Mouse (Mus musculus): ENCODE results near the gene Hist1h4h. TPM values are rescaled to one million over a fixed set of nuclear protein-coding genes. Genes with fewer than 3 reads are reported as not detected.

Gene Hist1h4h
- total and polyA plus RNA-seq, 2 experiments from 2014 or later = 4.1 to 1,275 TPM

DNA sequence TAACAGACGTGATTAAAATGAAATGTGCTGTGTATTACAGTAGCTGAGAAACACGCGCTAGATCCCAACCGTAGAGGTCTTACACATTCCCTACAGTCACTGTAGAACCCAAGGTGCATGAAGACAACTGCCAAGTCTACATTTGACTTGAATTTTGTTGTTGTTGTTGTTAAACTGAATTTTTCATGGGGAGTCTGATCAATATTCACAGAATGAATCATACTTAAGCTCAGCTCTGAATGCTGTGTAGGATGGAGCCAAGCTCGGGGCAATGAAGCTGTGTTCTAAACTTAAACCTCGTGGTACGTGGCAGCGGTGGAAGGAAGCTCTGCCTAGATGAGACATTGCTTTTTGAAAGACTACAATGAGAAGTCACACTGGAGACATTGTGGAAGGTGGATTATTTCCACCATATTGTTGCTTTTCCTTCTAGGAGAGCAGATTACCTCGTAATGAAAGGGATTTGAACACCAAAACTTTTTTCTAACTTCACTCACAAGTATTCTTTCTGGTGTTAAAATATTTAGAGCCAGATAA is 28.8 kb upstream of the Hist1h4h start:
- WGBS = 33% methylated on average over 9 of the region's 9 CpGs
- DNase-seq (no peak), ATAC-seq (no peak)
- Histone ChIP-seq H3K9me3 (ENCODE audit: low read length) (no peaks in the 10 kb centered on the region), H3K9ac (no peak overlapping the region), H3K4me1 (ENCODE audit: insufficient read depth) (no peaks in the 10 kb centered on the region; the same call in 1 of the 2 replicates), H3K27ac (ENCODE audit: low read depth, low read length) (no peak overlapping the region), H3K36me3 (ENCODE audit: insufficient read depth) (no peaks in the 10 kb centered on the region), H3K27me3 (ENCODE audit: insufficient read depth, low read length) (peaks cover 11% of the 10 kb centered on the region; the same call in 1 of the 2 replicates), H3K4me3 (ENCODE audit: low read depth, low read length) (no peak overlapping the region), H3K4me2 (ENCODE audit: low read depth) (0 out of 2 replicates have a peak overlapping the region, but pooled peaks have one; percentile 4)
- no peak for TF ChIP-seq CTCF (IDR thresholded peaks at IDR 0.05; ENCODE audit: low read depth)

- no peaks in the 10 kb centered on the region for H3K36me3 ChIP-seq (ENCODE audit: insufficient read depth)
- no peak overlapping the region for H3K4me2 ChIP-seq (ENCODE audit: low read depth)
- WGBS = 51% methylated on average over 4 of the region's 4 CpGs
- no peak for TF ChIP-seq CTCF (IDR thresholded peaks at IDR 0.05; ENCODE audit: low read depth)
- no peak overlapping the region for H3K27ac ChIP-seq (ENCODE audit: low read depth, low read length)
- DNase-seq (no peak), ATAC-seq (no peak)
- H3K27me3 ChIP-seq (ENCODE audit: insufficient read depth, low read length) = peaks cover 11% of the 10 kb centered on the region; the same call in 1 of the 2 replicates
- no peak overlapping the region for H3K9ac ChIP-seq
- no peaks in the 10 kb centered on the region; the same call in 1 of the 2 replicates for H3K4me1 ChIP-seq (ENCODE audit: insufficient read depth)
- no peaks in the 10 kb centered on the region for H3K9me3 ChIP-seq (ENCODE audit: low read length)
- no peak overlapping the region for H3K4me3 ChIP-seq (ENCODE audit: low read depth, low read length)
These were observed 27.9 kb upstream of the Hist1h4h start for GRCm38 (mm10) chr13:23502916-23503315.

- peak overlapping the region; percentile 23; the same call in 1 of the 2 replicates for H3K4me2 ChIP-seq (ENCODE audit: low read depth)
- H3K4me3 ChIP-seq (ENCODE audit: low read depth, low read length) = no peak overlapping the region
- 2% methylated on average over 9 of the region's 9 CpGs for WGBS
- ATAC-seq (peak; percentile 68; the same call in 1 of the 2 replicates), DNase-seq (peak; percentile 86)
- H3K9me3 ChIP-seq (ENCODE audit: low read length) = no peaks in the 10 kb centered on the region
- H3K27ac ChIP-seq (ENCODE audit: low read depth, low read length) = no peak overlapping the region
- no peaks in the 10 kb centered on the region for H3K36me3 ChIP-seq (ENCODE audit: insufficient read depth)
- H3K9ac ChIP-seq = no peak overlapping the region
- TF ChIP-seq CTCF (IDR thresholded peaks at IDR 0.05; ENCODE audit: low read depth) = no peak
- H3K4me1 ChIP-seq (ENCODE audit: insufficient read depth) = no peaks in the 10 kb centered on the region; the same call in 1 of the 2 replicates
- H3K27me3 ChIP-seq (ENCODE audit: insufficient read depth, low read length) = peaks cover 8% of the 10 kb centered on the region; the same call in 1 of the 2 replicates
These were observed 27.1 kb upstream of the Hist1h4h start for GRCm38 (mm10) chr13:23503797-23504196.

DNA sequence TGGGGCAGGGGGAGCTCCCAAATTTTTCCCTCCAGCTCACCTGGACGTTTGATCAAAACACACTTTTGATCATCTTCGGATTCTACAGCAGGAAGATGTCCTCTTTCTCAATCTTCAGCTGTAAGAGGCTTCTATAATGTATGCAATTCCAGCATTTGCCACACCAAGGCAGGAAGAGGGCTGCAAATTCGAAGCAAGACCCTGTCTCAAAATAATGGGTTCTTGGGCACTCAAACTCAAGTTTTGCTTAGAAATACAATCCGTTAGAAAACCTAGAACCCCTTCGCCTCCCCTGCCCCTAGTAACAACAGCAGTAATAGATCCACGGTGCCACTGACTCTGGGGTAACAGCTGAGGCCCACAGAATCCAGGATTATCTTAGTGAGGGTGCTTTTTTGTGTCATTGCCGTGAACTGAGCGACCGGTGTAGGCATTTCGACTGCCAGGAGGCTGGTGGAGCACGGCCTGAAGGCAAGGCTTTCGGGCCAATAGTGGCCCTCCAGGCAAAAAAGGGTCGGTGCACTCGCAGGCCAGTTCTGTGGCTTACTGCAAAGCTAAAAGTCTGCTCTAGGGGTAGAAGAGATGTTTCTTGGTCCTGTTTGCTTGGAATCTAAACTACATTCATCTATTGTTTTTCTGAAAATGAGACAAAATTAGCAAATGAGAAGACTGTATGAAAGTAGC is 25.0 kb upstream of the Hist1h4h start:
- 0 out of 2 replicates have a peak overlapping the region, but pooled peaks have one; percentile 3 for H3K4me3 ChIP-seq (ENCODE audit: low read depth, low read length)
- ATAC-seq = no peak
- no peak for DNase-seq
- peak overlapping the region; percentile 30 for H3K4me2 ChIP-seq (ENCODE audit: low read depth)
- H3K27me3 ChIP-seq (ENCODE audit: insufficient read depth, low read length) = no peaks in the 10 kb centered on the region
- no peaks in the 10 kb centered on the region for H3K9me3 ChIP-seq (ENCODE audit: low read length)
- no peak overlapping the region for H3K27ac ChIP-seq (ENCODE audit: low read depth, low read length)
- no peak for TF ChIP-seq CTCF (IDR thresholded peaks at IDR 0.05; ENCODE audit: low read depth)
- H3K36me3 ChIP-seq (ENCODE audit: insufficient read depth) = no peaks in the 10 kb centered on the region
- WGBS = 10% methylated on average over 14 of the region's 14 CpGs
- H3K4me1 ChIP-seq (ENCODE audit: insufficient read depth) = no peaks in the 10 kb centered on the region; the same call in 1 of the 2 replicates
- H3K9ac ChIP-seq = no peak overlapping the region

GRCm38 (mm10) chr13:23506351-23506750 is 24.5 kb upstream of the Hist1h4h start:
- peak overlapping the region; percentile 30 for H3K4me2 ChIP-seq (ENCODE audit: low read depth)
- DNase-seq = peak; percentile 61
- H3K4me3 ChIP-seq (ENCODE audit: low read depth, low read length) = 0 out of 2 replicates have a peak overlapping the region, but pooled peaks have one; percentile 3
- TF ChIP-seq CTCF (IDR thresholded peaks at IDR 0.05; ENCODE audit: low read depth) = no peak
- no peaks in the 10 kb centered on the region for H3K9me3 ChIP-seq (ENCODE audit: low read length)
- no peak overlapping the region for H3K9ac ChIP-seq
- no peaks in the 10 kb centered on the region for H3K36me3 ChIP-seq (ENCODE audit: insufficient read depth)
- 14% methylated on average over 13 of the region's 13 CpGs for WGBS
- no peak for ATAC-seq
- no peaks in the 10 kb centered on the region for H3K27me3 ChIP-seq (ENCODE audit: insufficient read depth, low read length)
- H3K27ac ChIP-seq (ENCODE audit: low read depth, low read length) = no peak overlapping the region
- H3K4me1 ChIP-seq (ENCODE audit: insufficient read depth) = no peaks in the 10 kb centered on the region; the same call in 1 of the 2 replicates

- H3K4me1 ChIP-seq (ENCODE audit: insufficient read depth) = no peaks in the 10 kb centered on the region; the same call in 1 of the 2 replicates
- H3K9me3 ChIP-seq (ENCODE audit: low read length) = no peaks in the 10 kb centered on the region
- H3K4me3 ChIP-seq (ENCODE audit: low read depth, low read length) = no peak overlapping the region
- no peaks in the 10 kb centered on the region for H3K36me3 ChIP-seq (ENCODE audit: insufficient read depth)
- no peak overlapping the region for H3K9ac ChIP-seq
- no peak for TF ChIP-seq CTCF (IDR thresholded peaks at IDR 0.05; ENCODE audit: low read depth)
- DNase-seq (no peak), ATAC-seq (no peak)
- no peak overlapping the region for H3K27ac ChIP-seq (ENCODE audit: low read depth, low read length)
- H3K27me3 ChIP-seq (ENCODE audit: insufficient read depth, low read length) = no peaks in the 10 kb centered on the region
- H3K4me2 ChIP-seq (ENCODE audit: low read depth) = no peak overlapping the region
- 33% methylated on average over 14 of the region's 14 CpGs for WGBS
These were observed 23.9 kb upstream of the Hist1h4h start for GRCm38 (mm10) chr13:23506819-23507515.

All from forebrain, postnatal 0 days (tissue).